Mouse (Mus musculus) heart, adult 18-20 months (tissue): ENCODE data around the gene Tmem267. TPM values are rescaled to one million over a fixed set of nuclear protein-coding genes. Genes with fewer than 3 reads are reported as not detected.

Experiments
- DNase-seq, 2 experiments: peaks; one replicate each; pipeline ENCODE4 v3.0.0; 2021 to 2022; ENCODE audit warnings: mixed read lengths in 1 of 2
- total RNA-seq, 2 experiments: library from RNA; stranded (reverse); gene quantifications; 2 replicates each; pipeline ENCODE4 v1.2.3; 2021

Tmem267 gene
- total RNA-seq, 2 experiments from 2014 or later, result 16.1 to 20.4 TPM

DNA sequence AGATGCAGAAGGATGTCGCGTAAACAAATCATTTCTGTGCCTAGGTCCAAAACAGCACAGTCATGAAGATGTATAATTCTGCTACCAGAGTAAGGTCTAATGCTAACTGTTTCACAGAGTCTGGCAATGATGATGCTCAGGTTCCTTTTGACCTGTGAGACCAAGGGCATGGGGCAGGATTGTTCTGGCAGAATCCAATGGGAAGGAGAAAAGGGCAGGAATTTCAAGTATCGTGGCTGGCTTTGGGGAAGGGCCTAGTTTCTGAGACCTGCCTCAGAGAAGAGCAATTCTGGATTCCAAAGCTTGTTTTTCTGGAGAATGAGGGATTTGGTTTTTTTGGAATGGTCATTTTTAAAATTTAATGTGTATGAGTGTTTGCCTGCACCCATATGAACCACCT lies 131.0 kb downstream of the Tmem267 start:
- no peak for DNase-seq

DNA sequence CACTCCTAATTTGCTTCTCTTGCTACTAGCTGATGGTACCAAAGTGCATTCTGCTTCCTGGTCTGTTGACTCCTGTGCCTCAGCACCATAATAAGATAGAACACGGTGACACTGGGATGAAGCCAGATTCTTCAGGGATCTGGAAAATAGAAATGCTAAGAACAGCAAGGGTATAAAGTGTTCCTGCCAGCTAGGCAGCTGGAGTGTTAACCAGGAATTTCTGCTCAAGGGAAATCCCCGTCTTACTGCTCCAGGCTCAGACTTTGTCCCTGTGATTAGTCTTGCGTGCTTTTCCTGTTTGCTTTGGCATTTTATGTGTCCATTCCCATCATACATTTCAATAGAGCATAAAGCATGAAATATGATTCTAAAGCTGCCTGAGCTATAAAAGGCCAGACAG lies 131.9 kb downstream of the Tmem267 start:
- peak in 1 of 2 experiments; percentile 20 for DNase-seq

DNA sequence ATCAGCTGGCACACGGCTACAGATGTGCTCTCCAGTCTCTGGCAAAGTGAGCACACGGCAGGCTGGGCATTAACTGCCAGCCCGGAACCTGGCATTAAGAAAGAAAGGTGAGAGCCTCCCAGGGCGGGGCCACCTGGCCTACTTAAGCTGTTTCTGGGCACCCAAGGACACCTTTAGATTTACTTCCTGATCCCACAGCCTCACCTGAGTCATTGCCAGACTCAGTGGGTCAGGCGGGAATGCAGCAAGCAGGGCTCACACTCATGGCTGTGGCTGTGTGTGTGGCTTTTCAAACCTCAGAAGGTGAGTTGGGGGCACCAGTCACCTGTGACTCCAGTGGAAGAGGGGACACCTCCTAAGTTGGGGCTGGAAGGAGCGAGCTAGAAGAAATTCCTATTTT lies 135.8 kb downstream of the Tmem267 start, which contains the start of gene Ccl28:
Gene Ccl28, plus strand, starts transcription at position 186 of the 400 bp plus-strand sequence.
- DNase-seq, result no peak

DNA sequence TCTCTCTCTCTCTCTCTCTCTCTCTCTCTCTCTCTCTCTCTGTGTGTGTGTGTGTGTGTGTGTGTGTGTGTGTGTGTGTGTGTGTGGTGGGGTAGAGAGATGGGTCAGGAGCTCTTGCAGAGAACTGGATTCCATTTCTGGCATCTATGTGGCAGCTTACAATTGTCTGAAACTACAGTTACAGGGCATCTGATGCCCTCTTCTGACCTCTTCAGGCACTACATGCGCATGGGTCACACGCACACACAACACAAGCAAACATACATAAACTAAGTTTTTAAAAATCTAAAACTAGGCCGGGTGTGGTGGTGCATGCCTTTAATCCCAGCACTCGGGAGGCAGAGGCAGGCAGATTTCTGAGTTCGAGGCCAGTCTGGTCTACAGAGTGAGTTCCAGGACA lies 138.1 kb downstream of the Tmem267 start:
- DNase-seq, result peak in 1 of 2 experiments; percentile 42

DNA sequence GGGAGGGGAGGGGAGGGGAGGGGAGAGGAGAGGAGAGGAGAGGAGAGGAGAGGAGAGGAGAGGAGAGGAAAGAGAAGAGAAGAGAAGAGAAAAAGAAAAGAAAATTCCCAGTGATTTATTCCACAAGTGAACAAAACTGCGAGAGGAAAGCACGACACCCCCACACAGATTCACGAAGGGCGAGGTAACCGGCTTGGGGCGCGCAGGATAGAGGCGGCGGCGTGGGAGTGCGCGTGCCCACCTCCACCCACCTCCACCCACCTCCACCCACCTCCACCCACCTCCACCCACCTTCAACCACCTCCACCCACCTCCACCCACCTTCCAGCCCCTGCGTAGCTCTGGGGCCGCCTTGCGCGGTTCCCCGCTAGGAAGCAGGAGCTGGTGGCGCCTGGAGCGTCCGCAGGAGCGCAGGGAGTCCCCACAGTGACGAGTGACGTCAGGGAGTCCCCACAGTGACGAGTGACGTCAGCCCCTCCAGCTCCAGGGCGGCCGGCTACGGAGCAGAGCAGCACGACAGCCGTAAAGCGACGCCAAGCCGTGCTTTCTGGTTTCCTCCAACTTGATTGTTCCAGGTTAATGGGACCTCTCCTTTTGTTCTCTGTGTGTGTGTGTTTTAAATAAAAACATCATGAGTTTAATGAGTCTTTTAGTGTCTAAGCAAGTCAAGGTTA lies 143.8 kb downstream of the Tmem267 start:
- DNase-seq, result peak; percentile 83 to 84

DNA sequence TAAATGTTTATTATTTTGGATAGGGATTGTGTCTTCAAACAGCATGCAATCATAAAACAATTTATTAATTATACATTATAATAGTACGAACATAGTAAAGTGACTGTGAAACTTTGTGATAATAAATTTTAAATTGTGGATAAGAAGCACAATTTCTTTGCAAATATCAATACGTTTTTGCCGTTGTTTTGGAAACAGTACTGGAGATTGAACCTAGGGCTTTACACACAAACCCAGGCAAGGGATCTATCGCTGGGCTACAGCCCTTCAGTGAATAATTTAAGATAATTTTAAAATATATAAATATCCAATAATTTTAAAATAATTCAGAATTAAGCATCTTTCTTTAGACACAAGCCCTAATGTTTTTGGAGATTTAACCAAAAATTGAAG lies 144.3 kb downstream of the Tmem267 start:
- no peak for DNase-seq

DNA sequence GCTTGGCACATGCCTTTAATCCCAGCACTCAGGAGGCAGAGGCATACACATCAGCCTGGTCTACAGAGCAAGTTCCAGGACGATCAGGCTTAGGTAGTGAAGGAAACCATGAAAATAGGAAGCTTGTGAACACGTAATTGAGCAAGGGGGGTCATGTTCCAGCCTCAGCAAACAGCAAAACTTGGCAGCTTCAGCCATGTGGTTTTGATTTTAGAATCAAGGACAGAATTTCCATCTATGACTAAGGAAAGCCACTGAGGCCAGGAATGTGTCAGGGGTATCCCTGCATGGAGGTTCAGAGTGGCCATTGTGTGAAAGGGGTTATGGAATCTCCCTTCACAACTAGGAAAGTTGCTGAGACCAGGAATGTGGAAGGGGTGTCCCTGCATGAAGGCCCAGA lies 147.7 kb downstream of the Tmem267 start:
- no peak for DNase-seq

DNA sequence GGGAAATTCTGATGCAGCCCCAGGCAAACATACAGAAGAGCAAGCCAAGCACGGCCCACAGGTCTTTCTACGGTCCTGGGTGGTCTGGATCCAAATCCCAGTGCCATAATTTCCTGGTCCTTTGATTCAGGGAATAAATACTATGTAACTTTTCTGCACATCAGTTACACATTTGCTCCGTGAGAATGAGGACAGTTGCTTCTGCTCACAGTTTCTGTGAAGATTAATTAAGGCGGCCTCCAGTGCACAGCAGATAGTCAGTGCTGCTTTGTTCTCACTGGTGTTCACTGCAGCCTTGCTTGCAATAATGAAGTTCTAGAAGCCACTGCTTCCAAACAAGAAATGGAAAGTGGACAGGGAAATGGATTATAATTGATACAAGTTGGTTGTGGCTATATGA lies 150.0 kb downstream of the Tmem267 start:
- DNase-seq, result no peak

DNA sequence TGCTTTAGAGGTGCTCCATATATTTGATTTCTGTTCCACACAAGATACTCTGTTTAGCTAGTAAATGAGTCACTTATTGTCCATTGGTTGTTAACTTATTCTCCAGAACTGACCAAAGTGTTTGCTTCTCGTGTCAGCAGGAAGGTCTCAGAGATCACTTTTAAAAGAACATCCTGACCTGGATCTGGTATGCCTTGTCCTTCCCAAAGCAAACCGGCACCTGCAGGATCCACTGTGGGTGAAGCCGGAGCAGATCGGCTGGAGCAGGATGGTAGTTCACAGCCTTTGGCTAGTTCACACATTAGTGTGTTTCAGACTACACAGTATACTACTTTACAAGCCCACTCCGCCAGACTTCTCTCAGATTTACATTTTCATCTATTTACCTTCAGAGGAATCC lies 150.6 kb downstream of the Tmem267 start:
- no peak for DNase-seq

DNA sequence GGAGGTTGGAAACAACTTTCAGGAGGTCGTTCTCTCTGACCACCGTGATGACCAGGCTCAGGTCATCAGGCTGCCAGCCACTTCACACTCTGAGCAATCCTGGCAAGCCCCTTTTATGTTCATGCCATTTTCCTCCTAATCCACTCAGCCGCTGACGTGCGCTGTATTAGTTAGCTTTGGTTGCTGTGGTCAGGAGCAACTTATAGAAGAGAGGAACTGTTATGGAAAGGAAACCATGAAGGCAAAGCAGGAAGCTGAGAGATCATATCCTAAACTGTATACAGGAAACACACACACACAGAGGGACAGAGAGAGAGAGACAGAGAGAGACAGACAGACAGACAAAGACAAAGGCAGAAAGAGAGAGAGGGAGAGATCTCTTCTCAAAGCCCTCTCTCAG lies 151.5 kb downstream of the Tmem267 start:
- DNase-seq, result no peak

DNA sequence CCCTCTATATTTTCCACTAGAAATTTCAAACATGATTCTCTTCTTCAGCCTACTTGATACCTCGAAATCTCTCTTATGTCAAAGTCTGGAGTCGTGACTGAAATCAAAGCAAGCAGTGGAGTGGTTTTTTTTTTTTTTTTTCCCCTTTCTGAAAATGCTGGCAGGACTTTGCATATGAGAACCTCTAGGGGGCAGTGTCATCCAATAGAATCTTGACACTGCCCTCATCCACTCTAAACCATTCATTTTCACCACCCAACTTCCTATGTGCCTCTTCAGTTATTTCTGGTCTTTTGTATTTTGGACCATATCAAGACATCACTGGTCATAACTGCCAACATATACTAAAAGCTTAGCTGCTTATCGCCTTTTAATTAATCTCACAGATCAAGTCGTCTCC lies 152.7 kb downstream of the Tmem267 start:
- peak; percentile 11 to 39 for DNase-seq

DNA sequence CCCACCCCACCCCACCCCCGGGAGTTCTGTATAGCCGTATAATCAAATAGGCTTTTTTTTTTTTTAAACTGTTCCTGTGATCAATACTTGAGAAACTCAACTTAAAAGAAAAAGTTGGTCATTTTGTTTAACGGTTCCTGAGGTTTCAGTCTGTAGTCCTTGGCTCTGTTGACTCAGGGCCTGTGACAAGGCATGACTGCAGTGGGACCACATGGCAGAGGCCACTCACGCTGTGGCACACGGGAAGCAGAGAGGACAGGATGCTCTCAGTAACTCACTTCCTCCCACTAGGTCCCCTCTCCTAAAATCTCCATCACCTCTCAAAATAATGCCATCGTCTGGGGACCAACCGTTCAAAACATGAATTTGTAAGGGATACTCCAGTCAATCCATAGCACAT lies 153.3 kb downstream of the Tmem267 start:
- DNase-seq, result no peak

DNA sequence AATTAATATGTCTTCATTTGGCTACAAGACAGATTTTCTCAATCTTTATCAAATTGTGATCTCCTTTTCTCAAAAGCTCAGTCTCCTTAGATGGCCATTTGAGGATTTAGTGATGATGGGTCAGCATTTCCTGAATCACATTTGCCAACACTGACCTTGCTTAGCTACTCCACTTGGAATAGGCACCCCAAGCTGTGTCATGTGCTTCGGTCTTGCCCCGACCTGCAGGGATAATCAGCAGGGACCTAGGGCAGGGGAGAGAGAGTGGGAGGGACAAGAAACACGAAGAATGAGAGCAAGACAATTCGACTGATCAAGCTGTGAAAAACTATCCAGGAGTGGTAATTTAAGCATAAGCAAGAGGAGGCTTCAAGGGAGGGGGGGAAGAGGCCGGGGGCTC lies 156.9 kb downstream of the Tmem267 start:
- DNase-seq, result no peak

DNA sequence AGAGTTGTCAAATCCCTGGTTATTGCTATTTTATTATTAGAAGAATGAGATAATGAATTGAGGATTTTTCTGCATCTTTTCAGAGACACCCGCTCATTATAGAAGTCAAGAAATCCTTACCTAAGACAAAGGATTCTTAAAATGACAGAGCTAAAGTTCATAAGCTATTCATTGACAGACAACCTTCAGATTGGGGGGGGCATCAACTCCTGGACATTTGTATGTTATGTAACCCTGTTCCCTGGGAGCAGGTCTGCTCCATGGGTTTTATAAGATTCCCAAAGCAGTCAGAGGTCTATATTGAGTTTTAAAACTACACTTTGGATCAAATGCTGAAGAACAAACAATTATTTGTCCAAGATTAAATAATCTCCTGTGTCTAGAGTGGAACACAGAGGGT lies 158.7 kb downstream of the Tmem267 start:
- no peak for DNase-seq

DNA sequence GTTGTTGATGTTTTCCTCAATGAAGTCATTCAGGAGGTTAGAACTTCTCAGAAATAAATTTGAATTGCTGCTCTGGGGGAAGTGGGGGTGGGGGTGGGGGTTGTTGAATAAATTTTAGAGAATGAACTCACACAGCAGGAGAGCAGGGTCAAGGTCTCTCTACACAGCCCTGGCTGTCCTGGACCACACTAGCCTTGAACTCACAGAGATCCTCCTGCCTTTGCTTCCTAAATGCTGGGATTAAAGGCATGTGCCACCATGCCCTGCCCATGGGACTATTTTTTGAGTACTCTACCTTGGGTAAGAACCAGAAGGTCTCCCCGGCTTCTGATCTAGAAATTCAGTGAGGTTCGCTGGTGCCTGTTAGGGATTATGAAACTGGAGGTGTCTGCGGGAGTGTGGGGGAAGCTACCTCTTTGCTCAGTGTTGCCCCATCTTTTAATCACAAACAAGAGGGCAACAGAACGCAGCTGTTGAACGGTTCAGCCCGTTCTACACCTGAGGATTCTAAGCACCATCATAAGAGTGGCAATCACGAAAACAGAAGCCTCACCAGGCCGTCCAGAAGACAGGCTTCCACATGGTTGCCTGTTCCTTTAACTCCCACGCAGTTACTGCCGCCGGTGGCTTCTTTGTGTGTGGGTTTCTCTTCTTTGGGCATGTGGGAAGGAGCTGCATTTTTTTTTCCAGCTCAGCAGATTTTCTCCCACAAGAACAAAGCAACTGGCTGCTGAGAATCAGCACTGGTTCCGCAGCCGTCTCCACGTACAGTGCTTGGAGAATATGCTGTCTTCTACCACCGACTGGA lies 161.3 kb downstream of the Tmem267 start:
- no peak for DNase-seq

DNA sequence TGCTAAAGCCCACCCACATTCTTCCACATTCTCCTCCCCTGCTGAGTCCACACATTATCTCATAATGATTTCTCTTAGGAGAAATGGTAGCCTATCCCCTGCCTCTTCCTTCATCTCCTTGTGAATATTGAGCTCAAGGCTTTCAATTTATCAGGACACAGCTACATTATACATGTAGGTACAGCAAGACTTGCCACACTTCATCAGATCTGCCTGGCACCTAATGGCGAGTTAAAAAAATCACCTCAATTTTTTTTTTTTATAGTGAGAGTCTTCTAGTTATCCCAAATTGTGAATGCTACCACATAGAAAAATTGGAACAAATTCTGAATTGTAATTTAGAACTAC lies 161.8 kb downstream of the Tmem267 start:
- no peak for DNase-seq

DNA sequence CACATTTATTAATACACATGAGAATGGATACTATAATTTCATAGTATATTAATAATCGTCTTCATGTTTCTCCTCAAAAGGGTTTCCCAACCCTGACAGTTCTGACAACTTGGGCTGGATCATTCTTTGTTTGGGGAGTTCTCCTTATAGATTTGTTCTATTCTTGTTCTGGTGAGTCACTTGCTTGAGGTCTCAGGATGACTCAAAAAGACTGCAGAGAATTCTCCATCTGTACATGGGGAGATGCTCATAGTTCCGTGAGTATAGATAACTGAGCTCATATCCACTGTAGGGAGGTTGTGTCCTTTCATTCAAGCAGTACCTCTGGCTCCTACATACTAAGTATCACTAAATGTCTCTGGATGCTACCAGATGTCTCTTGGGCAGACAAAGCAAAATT lies 166.9 kb downstream of the Tmem267 start:
- no peak for DNase-seq

DNA sequence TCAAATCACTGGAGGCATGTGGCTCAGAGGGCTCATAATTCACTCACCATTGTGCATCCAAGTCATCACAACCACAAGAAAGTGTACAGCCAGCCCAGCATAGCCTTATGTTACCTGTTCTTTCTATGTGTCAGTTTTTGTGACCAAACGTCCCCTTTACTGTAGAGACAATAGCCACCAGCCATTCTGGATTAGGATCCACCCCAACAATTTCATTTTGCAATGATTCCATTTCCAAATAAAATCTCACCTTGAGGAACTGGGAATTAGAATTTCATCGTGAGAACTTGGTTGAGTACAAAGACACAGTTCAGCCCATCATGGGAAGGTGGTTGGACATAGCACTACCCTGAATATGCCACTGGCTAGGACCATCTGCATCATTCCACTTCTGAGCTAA lies 168.4 kb downstream of the Tmem267 start:
- DNase-seq, result no peak

DNA sequence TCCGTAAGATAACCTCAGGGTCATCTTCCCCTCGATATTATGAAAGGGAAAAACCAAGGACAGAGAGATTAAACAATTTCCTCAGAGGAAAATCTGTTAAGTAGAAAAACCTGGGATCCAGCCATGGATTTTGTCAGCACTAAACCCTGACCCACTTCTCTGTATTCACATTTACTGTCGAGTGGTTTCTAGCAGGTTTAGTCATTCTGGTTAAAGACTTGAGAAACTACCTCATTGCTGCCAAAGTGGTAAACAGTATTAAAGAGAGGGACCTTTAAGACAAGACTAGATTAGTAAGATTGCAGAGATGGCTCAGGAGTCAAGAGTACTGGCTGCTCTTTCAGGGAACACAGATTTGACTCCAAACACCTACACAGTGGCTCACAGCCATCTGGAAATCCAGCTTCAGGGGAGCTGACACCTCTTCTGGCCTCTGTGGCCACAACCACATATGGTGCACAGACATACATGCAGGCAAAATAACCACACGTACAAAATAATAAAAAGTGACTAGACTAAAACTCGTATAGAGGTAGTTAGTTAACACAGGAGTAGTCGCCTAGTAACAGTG lies 169.1 kb downstream of the Tmem267 start:
- no peak for DNase-seq
